Mouse (Mus musculus) neural tube, embryonic 13.5 days (tissue): ENCODE data around the gene Clptm1l. TPM values are rescaled to one million over a fixed set of nuclear protein-coding genes. Genes with fewer than 3 reads are reported as not detected.

Source experiments
- ATAC-seq: fragments of 200-750 bp; cut with Nextera tagmentation; 2 replicates; pipeline ENCODE4 v1.8.0; 2017; ENCODE audit warnings: low read depth, mild to moderate bottlenecking, moderate TSS enrichment, moderate library complexity
- H3K27ac ChIP-seq: fragments of 300-500 bp; sonication (generic); replicated peaks from 2 replicates; pipeline ENCODE4 v1.5.1; 2015; ENCODE audit warnings: moderate library complexity, mild to moderate bottlenecking, inconsistent platforms
- H3K27me3 ChIP-seq: fragments of 300-500 bp; sonication (generic); 2 replicates; pipeline ENCODE4 v1.6.1; 2015; ENCODE audit warnings: mild to moderate bottlenecking, inconsistent platforms
- H3K36me3 ChIP-seq: fragments of 300-500 bp; sonication (generic); 2 replicates; pipeline ENCODE4 v1.6.1; 2015; ENCODE audit warnings: mild to moderate bottlenecking, inconsistent platforms
- H3K4me1 ChIP-seq: fragments of 300-500 bp; sonication (generic); replicated peaks from 2 replicates; pipeline ENCODE4 v1.6.1; 2015; ENCODE audit warnings: inconsistent platforms
- H3K4me2 ChIP-seq: fragments of 300-500 bp; sonication (generic); 2 replicates; pipeline ENCODE4 v1.6.1; 2015; ENCODE audit warnings: inconsistent platforms, mild to moderate bottlenecking, moderate library complexity
- H3K4me3 ChIP-seq: fragments of 300-500 bp; sonication (generic); 2 replicates; pipeline ENCODE4 v1.5.1; 2015; ENCODE audit warnings: mild to moderate bottlenecking, inconsistent platforms
- H3K9ac ChIP-seq: fragments of 300-500 bp; sonication (generic); 2 replicates; pipeline ENCODE4 v1.6.1; 2015; ENCODE audit warnings: moderate library complexity, mild to moderate bottlenecking, inconsistent platforms
- H3K9me3 ChIP-seq: fragments of 300-500 bp; sonication (generic); 2 replicates; pipeline ENCODE4 v1.6.1; 2016; ENCODE audit warnings: inconsistent platforms
- WGBS: fragments of 180-500 bp; shearing (Covaris S2); methylation state at CpG from one replicate; pipeline ENCODE4 v1.1.7; 2015; 5-methylcytosine and 5-hydroxymethylcytosine counted together
- polyA plus RNA-seq: library from polyadenylated mRNA; unstranded; fragments of >200 nt; fragmentation: Nextera tagmentation; extraction: Ambion mirVana; gene quantifications from 2 replicates; pipeline ENCODE4 v1.2.1, GENCODE M21; 2015

The Clptm1l gene
- polyA plus RNA-seq, 1 experiment from 2014 or later = 126 TPM

DNA sequence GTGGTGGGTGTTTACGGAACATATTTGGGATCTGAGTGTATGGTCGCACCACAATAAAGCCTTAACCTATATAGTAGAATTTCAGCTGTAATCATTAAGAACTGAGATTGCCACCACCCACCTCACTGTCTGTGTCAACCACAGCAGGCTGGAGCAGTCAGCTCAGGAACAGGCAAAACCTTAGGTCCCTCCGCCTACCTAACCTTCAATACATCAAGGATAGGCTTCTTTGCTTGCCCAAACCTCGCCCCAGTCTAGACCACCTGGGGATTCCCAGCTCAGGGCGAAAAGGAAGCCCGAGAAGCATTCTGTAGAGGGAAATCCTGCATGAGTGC, 22.6 kb downstream of the Clptm1l start:
- ATAC-seq = peak; percentile 52; the same call in 1 of the 2 replicates
- Histone ChIP-seq H3K4me2 (peak overlapping the region; percentile 94), H3K9ac (peak overlapping the region; percentile 84), H3K27me3 (no peaks in the 10 kb centered on the region), H3K9me3 (no peaks in the 10 kb centered on the region), H3K4me1 (peaks cover 44% of the 10 kb centered on the region), H3K4me3 (peak overlapping the region; percentile 59), H3K27ac (no peak overlapping the region), H3K36me3 (peaks cover 16% of the 10 kb centered on the region)
- 43% methylated on average over 6 of the region's 6 CpGs for WGBS

DNA sequence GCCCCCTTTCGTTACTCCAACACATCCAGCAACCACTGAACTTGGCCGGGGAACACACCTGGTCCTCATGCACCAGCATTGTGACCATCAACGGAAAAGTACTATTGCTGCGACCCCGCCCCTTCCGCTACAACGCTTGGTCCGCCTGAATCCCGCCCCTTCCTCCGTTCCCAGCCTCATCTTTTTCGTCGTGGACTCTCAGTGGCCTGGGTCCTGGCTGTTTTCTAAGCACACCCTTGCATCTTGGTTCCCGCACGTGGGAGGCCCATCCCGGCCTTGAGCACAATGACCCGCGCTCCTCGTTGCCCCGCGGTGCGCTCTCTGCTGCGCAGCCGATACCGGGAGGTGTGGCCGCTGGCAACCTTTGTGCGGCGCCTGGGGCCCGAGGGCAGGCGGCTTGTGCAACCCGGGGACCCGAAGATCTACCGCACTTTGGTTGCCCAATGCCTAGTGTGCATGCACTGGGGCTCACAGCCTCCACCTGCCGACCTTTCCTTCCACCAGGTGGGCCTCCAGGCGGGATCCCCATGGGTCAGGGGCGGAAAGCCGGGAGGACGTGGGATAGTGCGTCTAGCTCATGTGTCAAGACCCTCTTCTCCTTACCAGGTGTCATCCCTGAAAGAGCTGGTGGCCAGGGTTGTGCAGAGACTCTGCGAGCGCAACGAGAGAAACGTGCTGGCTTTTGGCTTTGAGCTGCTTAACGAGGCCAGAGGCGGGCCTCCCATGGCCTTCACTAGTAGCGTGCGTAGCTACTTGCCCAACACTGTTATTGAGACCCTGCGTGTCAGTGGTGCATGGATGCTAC, 23.1 kb downstream of the Clptm1l start, which contains the start of gene Tert:
Gene Tert, plus strand, starts transcription at position 167 of the 805 bp plus-strand sequence.
- WGBS = 13% methylated on average over 47 of the region's 47 CpGs
- Histone ChIP-seq H3K36me3 (peaks cover 11% of the 10 kb centered on the region), H3K4me3 (peak within 1 kb of the TSS; percentile 59), H3K4me1 (peaks cover 44% of the 10 kb centered on the region), H3K27me3 (no peaks in the 10 kb centered on the region), H3K27ac (no peak within 1 kb of the TSS), H3K9ac (peak within 1 kb of the TSS; percentile 84), H3K4me2 (peak within 1 kb of the TSS; percentile 94), H3K9me3 (no peaks in the 10 kb centered on the region)
- ATAC-seq = peak; percentile 89

DNA sequence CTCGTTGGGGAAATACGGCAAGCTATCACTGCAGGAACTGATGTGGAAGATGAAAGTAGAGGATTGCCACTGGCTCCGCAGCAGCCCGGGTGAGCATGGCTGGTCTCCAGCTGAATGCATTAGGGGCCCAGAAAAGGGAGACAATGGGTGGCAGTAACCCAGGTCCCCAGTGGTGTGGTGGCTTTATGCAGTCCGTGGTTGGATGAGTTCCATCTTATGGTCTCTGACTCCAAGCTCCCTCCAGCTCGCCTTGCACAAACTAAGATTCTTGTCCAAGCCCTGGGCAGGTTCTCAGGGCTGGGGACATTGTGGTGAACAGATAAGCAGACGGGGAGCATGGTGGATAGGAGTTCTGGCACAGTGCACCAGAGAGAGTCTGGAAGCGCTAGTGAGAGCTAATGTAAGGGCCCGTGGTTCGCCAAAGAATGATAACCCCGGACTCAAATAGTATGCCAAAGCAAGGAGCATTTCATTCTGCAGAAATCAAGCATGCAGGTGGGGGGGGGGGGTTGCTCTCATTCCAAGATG, 24.8 kb downstream of the Clptm1l start:
- Histone ChIP-seq H3K36me3 (peaks cover 5% of the 10 kb centered on the region; the same call in 1 of the 2 replicates), H3K9ac (no peak overlapping the region), H3K27ac (no peak overlapping the region), H3K9me3 (no peaks in the 10 kb centered on the region), H3K4me1 (peaks cover 44% of the 10 kb centered on the region), H3K4me2 (no peak overlapping the region), H3K4me3 (no peak overlapping the region), H3K27me3 (no peaks in the 10 kb centered on the region)
- 85% methylated on average over 11 of the region's 11 CpGs for WGBS
- ATAC-seq = no peak

DNA sequence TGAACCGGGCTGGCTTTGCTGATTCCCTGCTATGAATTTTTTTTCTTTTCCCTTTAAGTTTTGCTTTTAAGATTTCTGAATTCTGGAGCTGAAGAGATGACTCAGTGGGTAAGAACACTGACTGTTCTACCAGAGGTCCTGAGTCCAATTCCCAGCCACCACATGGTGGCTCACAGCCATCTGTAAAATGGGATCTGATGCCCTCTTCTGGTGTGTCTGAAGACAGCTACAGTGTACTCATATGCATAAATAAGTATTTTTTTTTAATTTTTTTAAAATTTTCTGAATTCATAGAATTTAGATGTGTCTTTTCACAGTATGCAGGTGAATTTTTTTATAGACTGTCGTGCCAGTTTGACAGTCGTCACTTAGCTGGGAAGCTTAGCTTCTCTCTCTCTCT, 28.0 kb downstream of the Clptm1l start:
- peaks cover 22% of the 10 kb centered on the region for H3K36me3 ChIP-seq
- no peak for ATAC-seq

DNA sequence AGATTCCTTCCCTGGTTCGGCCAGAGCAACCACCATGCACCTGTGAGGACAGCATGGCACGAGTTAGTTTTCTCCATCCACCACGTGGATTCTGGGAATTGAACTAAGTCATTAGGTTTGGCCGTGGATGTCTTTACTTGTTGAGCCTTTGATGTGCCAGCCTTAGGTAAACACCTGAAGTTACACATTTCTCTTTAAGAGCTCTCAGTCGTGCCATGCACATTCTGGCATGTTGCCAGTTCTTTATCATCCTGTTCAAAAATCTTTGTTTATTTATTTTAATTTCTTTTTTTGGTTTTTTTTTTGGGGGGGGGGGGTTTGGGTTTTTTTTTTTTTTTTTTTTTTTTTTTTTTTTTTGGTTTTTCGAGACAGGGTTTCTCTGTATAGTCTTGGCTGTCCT, 34.0 kb downstream of the Clptm1l start:
- peaks cover 35% of the 10 kb centered on the region for H3K36me3 ChIP-seq
- H3K27ac ChIP-seq = no peak overlapping the region
- H3K4me2 ChIP-seq = no peak overlapping the region
- 0 out of 2 replicates have a peak, but pooled peaks cover 6% of the 10 kb centered on the region for H3K4me1 ChIP-seq
- no peak for ATAC-seq
- 83% methylated on average over 5 of the region's 6 CpGs for WGBS
- H3K9me3 ChIP-seq = no peaks in the 10 kb centered on the region
- no peak overlapping the region for H3K4me3 ChIP-seq
- H3K27me3 ChIP-seq = no peaks in the 10 kb centered on the region
- H3K9ac ChIP-seq = no peak overlapping the region

More for the DNA sequence above, 28.0 kb downstream of the Clptm1l start:
- H3K27ac ChIP-seq = no peak overlapping the region
- H3K9me3 ChIP-seq = no peaks in the 10 kb centered on the region
- H3K9ac ChIP-seq = no peak overlapping the region
- H3K4me2 ChIP-seq = no peak overlapping the region
- H3K27me3 ChIP-seq = no peaks in the 10 kb centered on the region
- H3K4me1 ChIP-seq = peaks cover 36% of the 10 kb centered on the region
- WGBS = 92% methylated on average over 3 of the region's 3 CpGs
- H3K4me3 ChIP-seq = no peak overlapping the region

DNA sequence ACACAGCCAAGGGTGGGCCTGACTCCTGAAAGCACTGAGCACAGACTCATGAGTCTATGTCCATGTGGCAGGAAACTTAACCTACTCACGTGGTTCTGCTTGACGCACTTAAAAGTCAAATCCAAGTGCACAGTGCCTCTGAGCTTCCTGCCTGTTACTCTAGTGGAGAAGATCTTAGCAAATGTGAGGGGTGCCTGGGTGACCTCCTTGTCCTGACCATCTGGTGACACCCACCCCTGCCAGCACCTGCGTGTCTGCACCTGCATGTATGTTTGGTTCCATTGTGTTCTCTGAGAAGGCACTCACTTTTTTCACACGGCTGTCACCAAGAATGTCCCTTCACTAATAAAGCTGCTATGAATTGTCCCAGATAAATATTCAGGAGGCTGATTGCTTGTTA, 37.5 kb downstream of the Clptm1l start:
- no peak overlapping the region for H3K4me2 ChIP-seq
- H3K9me3 ChIP-seq = no peaks in the 10 kb centered on the region
- no peaks in the 10 kb centered on the region for H3K27me3 ChIP-seq
- H3K27ac ChIP-seq = no peak overlapping the region
- no peak overlapping the region for H3K4me3 ChIP-seq
- no peak overlapping the region for H3K9ac ChIP-seq
- H3K4me1 ChIP-seq = 0 out of 2 replicates have a peak, but pooled peaks cover 6% of the 10 kb centered on the region
- no peak for ATAC-seq
- WGBS = 85% methylated on average over 4 of the region's 4 CpGs
- peaks cover 13% of the 10 kb centered on the region; the same call in 1 of the 2 replicates for H3K36me3 ChIP-seq

DNA sequence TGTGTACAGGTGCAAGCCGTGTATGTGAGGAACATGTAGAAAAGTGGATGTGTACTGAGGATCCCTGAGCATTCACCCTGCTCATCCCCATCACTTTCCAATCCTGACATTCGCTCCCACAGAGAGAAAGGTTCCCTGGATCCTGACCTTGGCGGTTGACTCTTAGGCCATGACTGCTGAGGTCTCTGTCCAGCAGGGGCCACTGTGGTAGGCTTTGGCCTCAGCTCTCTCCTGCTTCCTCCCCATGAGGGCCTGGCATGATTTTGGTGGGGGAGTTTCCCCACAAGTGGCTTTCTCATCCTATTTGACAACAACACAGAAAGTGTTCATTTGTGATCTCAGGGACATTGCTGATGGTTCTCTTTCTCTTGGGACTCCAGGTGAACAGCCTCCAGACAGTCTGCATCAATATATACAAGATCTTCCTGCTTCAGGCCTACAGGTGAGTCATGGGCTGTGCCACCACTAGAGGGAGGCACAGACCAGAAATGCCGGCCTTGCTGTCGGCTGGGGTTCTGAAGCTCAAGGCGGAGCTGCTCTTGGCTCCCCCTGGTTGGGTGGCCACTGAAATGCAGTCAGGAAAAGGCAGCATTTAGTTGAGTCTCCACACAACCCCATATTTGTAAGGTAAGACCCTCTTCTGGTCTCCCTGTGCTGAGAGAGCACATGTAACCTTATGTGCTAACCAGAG, 42.7 kb downstream of the Clptm1l start:
- Histone ChIP-seq H3K4me2 (no peak overlapping the region), H3K4me1 (0 out of 2 replicates have a peak, but pooled peaks cover 6% of the 10 kb centered on the region), H3K4me3 (no peak overlapping the region), H3K9me3 (no peaks in the 10 kb centered on the region), H3K27me3 (no peaks in the 10 kb centered on the region), H3K27ac (no peak overlapping the region), H3K36me3 (peaks cover 24% of the 10 kb centered on the region), H3K9ac (no peak overlapping the region)
- no peak; the same call in 1 of the 2 replicates for ATAC-seq
- WGBS = 46% methylated on average over 6 of the region's 6 CpGs

DNA sequence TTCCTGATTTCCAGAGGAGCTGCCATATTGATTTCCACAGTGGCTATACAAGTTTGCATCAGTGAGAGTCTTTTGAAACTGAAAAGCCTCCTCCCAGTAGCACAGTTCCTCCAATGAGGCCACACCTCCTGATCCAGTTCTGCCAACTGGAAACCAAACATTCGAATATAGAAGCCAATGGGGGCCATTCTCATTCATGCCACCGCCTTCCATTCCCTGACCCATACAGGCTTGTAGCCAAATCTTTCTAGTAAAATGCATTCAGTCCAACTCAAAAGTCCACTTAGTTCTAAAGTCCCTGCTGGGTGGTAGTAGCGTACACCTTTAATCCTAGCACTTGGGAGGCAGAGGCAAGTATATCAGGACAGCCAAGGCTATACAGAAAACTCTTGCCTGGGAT, 49.5 kb downstream of the Clptm1l start:
- Histone ChIP-seq H3K4me1 (no peaks in the 10 kb centered on the region), H3K36me3 (peaks cover 15% of the 10 kb centered on the region), H3K4me3 (no peak overlapping the region), H3K27me3 (no peaks in the 10 kb centered on the region), H3K4me2 (no peak overlapping the region), H3K9me3 (no peaks in the 10 kb centered on the region), H3K27ac (no peak overlapping the region), H3K9ac (no peak overlapping the region)
- no peak for ATAC-seq
- 86% methylated on average over 3 of the region's 3 CpGs for WGBS

DNA sequence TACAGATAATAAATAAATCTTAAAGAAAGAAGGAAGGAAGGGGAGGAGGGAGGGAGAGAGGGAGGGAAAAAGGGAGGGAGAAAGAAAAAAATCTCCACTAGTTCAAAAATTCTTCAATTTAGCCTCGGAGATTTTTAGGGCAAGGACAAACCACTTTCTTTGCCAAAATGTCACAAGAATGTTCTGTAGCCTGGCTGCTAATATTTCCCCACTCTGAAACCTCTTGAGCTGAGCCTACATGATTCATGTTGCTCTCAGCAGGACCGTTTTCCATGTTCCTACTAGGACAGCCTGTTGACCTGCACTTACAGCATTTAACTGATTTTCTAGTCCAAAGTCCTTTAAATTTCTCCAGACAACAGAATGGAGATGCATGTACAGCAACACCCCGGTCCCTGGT, 51.2 kb downstream of the Clptm1l start:
- H3K27ac ChIP-seq = no peak overlapping the region
- no peaks in the 10 kb centered on the region for H3K27me3 ChIP-seq
- H3K4me2 ChIP-seq = no peak overlapping the region
- WGBS = 81% methylated on average over 3 of the region's 3 CpGs
- peaks cover 4% of the 10 kb centered on the region; the same call in 1 of the 2 replicates for H3K36me3 ChIP-seq
- no peaks in the 10 kb centered on the region for H3K9me3 ChIP-seq
- H3K4me1 ChIP-seq = no peaks in the 10 kb centered on the region
- H3K9ac ChIP-seq = no peak overlapping the region
- ATAC-seq = no peak
- H3K4me3 ChIP-seq = no peak overlapping the region

DNA sequence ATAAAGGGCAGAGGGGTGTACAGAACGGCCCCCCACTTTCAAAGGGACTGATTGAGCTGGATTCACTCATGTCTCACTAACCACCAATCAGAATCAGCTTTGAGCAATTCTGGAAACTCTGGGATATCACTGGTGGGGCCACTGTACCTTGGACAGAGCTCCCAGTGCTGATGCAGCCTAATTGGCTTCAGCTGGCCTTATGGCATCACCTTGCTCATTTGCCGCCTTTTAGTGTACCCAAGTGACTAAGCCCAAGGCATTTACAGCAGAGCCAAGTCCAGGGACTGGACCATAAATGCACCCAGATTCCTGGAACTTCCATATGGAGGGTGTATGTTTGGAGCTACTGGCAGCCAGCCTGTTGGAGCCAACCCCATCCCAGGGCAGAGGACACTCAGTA, 55.1 kb downstream of the Clptm1l start:
- Histone ChIP-seq H3K4me1 (no peaks in the 10 kb centered on the region), H3K4me2 (no peak overlapping the region), H3K9ac (no peak overlapping the region), H3K27me3 (no peaks in the 10 kb centered on the region), H3K4me3 (no peak overlapping the region), H3K27ac (no peak overlapping the region), H3K36me3 (no peaks in the 10 kb centered on the region), H3K9me3 (no peaks in the 10 kb centered on the region)
- 45% methylated on average over 2 of the region's 2 CpGs for WGBS
- ATAC-seq = no peak

DNA sequence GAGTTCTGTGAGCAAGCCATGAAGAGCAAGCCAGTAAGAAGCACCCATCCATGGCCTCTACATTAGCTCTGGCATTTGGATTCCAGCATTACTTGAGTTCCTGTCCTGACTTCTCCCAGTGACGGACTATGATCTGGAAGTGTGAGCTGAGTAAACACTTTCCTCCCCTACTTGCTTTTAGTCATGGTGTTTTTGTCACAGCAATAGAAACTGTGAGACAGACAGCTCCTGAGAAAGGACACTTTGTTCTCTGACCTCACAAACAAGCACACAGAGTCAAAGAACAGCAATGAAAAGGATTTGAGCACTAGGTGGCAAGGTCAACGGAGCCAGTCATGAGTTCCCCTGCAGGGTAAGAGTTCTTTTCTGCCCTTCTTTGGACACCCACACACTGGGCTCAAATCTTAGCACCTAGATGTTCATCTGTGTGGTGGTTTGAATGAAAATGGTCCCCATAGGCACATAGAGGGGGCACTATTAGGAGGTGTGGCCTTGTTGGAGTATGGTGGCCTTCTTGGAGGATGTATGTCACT, 56.4 kb downstream of the Clptm1l start:
- no peak overlapping the region for H3K4me2 ChIP-seq
- H3K4me1 ChIP-seq = no peaks in the 10 kb centered on the region
- H3K9me3 ChIP-seq = no peaks in the 10 kb centered on the region
- H3K27ac ChIP-seq = no peak overlapping the region
- no peaks in the 10 kb centered on the region for H3K27me3 ChIP-seq
- no peaks in the 10 kb centered on the region for H3K36me3 ChIP-seq
- 66% methylated on average over 2 of the region's 2 CpGs for WGBS
- no peak overlapping the region for H3K9ac ChIP-seq
- ATAC-seq = no peak
- H3K4me3 ChIP-seq = no peak overlapping the region
